Mouse (Mus musculus): ENCODE measurements around the gene Gm10188.

The Gm10188 gene

DNA sequence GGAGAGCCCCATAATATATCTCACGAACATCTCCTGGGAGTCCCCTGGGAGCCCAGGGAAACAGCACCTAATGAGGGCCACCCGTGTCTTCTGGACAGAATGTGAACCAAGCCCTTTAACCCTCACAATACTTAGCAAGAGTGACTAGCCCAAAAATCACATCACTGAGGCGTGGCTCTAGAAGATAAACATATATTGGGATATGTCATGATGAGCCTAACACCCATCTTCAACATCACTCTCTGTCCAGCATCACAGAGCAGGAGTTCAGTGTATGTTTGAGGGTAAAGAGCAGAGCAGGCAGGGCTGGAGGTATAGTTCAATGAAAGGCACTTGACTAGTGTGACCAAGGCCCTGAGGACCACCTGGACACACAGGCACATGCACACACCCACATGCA lies at the start of gene Gm10188:
TSS of gene Gm10188 (minus strand) at position 101 of the 400 bp plus-strand sequence.
- DNase-seq (ENCODE audit: low spot score) = no peak

DNA sequence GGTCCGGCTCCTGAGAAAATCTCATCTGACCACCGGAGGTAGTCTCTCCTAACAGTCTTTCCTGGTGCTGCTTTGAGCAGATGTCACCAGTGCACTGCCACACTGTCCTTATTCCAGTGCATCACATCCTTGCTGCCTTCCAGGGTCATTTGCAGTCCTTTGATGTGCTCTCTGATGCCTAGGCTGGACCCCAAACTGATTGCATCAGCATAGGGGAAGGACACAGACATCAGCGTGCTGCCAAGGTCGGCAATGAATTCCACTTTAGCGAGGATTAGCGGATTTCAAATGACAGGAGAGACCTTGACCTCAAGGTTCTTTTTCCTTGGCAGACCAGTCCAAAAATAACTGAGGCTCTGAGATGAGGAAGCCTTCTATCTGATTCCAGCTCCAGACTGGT lies 47.6 kb upstream of the Gm10188 start:
- no peak for DNase-seq (ENCODE audit: low spot score)

DNA sequence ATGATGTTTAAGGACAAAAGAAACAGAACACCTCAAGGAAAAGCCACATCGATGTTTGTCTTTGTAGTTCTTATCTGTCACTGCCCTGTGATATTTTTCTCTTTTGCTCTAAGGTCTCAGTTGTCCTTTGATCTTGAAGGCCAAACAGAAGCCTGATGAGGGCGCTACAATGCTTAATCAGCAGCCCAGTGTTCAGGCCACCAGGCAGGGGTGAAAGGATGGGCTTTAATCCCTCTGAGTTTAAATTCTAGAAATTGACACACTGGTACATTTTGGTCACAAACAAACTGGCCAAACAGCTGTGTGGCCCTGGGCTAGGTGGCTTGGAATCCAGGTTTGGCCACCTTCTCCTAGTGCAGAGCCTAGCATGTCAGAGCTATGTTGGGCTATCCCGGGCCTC lies 47.1 kb upstream of the Gm10188 start:
- DNase-seq (ENCODE audit: low spot score) = no peak

DNA sequence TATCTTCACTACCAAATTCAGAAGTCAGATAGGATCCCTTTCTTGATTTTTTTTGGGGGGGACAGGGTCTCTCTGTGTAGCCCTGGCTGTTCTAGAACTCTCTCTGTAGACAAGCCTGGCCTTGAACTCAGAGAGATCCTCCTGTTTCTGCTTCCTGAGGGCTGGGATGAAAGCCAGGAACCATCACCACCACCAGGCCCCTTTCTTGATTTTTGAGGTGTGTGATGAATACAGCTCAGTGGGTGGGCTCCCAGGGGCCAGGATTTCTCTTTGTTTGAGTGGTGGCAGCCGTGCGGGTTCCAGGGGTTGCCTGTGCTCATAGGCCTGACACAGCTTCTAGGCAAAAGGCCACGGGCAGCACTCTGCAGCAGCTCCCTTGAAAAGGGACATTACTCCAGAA lies 41.7 kb upstream of the Gm10188 start:
- DNase-seq (ENCODE audit: low spot score) = no peak

DNA sequence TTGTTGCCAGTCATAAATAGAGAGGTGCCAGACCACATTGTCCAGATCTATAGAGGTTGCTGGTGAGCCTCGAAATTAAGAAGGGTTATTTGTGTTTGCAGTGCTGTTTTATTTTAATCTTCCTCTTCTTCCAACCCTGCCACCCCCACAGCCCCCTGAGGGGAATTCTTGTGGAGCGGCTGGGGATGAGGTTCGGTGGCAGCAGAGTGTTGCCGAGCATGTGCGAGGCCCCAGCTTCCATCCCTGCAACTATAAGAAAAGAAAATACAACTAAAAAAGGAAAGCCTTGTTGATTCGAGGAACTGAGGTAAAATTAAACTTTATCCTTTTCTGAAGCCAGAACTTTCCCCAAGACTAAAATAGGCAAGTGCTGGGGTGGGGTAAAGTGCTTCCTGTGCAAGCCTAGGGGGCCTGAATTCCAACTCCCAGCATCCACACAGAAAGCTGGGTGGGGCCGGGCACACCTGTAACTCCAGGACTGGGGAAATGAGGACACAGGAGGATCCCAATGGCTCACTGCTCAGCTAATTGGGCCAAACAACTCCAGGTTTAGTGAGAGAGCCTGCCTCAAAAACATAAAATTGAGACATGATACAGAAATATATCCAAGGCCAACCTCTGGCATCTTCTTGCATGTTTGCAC lies 39.0 kb upstream of the Gm10188 start:
- DNase-seq (ENCODE audit: low spot score) = no peak

DNA sequence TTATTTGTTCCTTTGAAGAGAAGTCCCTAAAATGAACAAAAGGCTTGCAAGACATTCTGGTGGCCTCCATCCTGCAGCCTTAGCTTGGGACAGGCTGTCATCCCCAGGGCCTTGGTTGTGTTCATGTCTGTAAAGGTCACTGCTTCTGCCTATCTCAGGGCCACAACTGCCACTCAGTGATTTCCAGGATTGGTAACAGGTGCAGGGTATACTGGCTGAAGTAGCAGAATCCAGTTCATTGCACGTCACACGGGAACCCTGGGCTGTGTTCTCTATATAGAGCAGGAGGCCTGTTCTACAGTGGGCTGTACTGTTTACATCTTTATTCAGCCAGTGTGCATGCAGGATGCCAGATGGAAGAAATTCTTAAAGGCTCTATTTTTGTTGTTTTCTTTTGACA lies 38.4 kb upstream of the Gm10188 start:
- no peak for DNase-seq (ENCODE audit: low spot score)

DNA sequence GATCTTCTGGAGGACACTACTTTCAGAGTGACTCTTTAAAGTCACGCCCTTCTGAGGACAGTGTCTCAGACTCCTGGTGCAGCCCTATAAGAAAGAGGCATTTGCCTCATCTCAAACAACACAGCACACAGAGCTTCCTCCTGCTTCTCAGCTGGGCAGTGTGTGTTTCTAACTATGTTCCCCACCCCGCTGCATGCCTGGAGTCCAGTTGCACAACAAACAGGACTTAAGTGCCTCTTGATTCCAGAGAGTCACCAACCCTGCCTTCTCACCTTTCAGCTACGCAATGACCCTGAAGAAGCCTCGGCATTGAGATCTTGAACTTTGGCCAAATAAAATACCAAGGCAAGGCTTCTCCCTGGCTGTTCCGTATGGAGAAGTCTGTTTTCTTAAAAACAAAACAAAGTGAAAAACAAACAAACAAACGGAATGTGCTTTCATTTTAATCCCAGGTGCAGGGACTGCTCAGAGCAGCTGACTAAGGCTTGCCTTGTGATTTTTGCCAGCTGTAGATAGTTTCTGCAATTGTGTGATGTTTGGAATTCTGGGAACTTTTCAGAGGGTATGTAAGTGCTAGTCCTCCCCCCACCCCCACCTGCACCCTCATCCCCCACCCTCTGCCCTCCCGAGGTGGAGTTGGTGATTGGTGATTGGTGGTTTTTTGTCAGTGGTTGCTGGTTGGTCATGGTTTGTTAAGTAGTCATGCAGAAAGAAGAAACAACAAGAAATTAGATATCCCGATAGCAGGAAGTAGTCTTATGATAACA lies 37.4 kb upstream of the Gm10188 start:
- DNase-seq (ENCODE audit: low spot score) = no peak

DNA sequence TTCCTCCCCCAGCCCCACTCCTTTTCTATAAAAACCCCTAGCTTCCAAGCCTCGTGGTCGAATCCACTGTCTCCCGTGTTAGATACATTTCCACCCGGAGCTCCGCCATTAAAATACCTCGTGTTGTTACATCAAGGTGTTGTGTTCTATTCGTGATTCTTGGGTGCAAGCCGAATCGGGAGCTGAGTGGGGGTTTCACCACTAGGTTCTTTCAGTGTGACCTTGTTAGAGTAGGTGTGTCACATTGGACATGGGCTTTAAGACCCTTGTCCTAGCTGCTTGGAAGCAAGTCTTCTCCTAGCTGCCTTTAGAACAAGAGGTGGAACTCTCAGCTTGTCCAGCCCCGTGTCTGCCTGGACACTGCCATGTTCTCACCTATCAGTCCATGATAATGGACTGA lies 36.4 kb upstream of the Gm10188 start:
- no peak for DNase-seq (ENCODE audit: low spot score)

DNA sequence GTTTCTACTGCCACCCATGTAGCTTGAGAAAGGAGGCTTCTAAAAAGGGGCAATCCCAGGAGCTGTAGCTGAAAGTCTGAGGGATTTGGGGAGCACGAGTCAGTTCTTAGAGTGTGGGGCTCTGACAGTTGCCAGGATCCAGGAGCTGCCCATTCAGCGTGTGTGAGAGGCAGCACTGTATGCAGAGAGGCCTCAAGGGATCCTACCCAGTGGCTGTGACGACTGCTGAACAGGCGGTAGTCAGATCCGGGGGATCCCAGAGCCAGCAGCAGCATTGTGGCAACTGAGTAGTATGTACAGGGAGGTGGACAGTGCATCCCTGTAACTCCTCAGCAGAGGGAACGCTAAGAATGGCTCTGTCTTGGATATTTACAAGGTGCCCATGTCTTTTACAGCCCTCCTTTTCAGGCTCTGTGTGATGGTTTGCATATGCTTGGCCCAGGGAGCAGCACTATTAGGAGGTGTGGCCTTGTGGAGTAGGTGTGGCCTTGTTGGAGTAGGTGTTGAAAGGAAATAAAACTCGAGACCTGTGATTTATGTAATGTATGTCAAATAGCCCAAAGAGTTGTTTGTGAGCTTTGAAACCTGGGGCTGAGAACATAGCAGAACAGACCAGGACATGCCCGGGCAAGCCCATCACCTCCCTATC lies 35.8 kb upstream of the Gm10188 start:
- DNase-seq (ENCODE audit: low spot score) = no peak

DNA sequence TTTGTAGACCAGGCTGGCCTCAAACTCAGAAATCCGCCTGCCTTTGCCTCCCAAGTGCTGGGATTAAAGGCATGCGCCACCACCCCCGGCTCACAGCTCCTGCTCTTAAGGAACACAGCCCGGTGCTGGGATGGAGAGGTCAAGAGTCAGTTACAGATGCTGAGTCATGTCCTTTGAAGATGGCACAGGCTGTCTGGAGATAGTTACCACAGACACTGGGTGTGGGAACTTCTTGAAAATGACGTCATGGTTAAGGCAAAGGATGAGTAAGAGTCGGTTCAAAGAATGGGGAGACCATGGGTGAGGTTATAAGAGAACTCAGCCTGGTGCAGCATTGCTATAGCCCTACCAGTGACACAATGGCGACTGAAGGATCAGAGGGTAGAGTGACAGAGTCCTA lies 35.0 kb upstream of the Gm10188 start:
- DNase-seq (ENCODE audit: low spot score) = no peak

DNA sequence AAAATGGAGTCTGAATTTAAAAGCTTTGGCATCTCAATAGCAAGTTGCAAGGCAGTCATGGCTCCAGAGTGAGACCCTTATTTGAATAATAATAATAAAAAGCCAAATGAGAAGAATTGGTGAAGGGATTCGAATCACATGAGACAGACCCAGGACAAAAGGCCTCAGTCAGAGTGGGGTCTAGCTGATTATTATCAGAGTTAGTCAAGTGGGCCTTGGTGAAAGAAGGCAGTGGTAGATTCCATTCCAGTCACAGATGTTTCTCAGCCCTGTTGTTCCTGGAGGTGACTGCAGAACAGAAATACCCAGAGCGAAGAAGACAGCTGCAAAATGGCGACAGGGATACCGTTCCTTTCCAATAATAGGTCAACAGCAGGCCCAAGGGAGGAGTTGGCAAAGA lies 34.1 kb upstream of the Gm10188 start:
- DNase-seq (ENCODE audit: low spot score) = no peak

DNA sequence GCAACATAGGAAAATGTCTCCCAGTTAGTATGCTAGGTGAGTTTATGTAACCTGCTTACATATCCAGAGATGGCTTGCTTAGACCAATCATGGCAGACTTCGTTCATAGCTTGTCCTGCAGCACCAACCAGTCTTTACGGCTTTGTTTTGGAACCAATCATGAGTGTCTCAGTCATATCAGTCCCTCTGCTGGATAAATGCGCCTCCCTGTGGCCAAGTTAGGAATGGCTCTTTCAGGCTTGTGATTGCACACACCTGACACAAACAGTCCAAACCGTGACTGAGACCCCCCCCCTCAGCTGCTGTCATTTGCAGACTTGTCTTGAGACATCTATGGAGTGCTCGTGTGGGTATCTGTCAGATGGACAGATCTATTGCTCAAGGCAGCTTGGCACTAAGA lies 31.5 kb upstream of the Gm10188 start:
- no peak for DNase-seq (ENCODE audit: low spot score)

DNA sequence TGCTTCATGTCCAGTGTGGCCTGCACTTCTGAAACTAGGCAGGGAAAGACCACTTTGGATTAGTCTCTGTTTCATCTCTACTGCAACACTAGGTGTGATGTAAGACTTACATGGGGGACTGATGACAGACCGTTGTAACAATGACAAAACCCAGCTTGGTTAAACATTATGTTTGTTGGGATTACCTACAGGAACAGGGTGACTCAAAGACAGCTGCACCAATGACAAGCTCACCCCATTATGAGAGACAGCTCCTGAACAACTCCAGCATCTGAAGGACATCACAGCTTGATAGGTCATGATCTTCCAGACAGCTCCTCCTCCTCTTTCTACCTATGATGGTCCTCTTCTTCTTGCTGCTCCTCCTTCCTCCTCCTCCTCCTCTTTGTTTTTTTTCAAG lies 30.8 kb upstream of the Gm10188 start:
- DNase-seq (ENCODE audit: low spot score) = no peak

DNA sequence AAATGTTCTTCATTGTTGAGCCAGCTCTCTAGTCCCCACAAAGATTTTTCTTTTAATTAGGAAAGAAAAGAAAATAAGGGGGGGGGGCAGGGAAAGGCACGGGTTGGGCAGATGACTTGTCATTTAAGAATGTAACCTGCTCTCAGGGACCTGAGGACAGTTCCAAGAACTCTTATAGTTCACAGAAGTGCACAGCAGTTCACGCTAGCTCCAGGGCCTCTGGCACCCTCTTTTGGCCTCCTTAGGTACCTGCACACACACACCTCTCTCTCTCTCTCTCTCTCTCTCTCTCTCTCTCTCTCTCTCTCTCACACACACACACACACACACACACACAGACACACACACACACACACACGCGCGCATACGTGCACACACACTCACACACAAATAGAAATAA lies 24.9 kb upstream of the Gm10188 start:
- DNase-seq (ENCODE audit: low spot score) = no peak

DNA sequence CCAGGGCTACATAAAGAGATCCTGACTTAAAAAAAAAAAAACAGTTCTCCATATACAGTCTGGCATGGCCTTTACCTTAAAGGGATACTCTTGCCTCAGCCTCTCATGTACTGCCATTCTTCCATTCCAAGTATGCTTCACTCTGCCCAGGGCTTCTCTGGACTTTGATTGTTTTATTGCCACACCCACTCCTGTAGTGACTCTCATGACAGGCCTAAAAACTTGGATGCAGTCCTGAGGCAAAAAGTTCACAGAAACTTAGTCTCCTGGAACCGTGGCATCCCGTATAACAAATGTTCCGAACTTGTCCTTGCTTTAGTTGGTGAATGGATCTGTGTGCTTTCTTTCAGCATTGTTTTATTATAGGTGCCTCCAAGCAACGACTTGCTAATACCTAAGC lies 17.1 kb upstream of the Gm10188 start:
- DNase-seq (ENCODE audit: low spot score) = no peak

DNA sequence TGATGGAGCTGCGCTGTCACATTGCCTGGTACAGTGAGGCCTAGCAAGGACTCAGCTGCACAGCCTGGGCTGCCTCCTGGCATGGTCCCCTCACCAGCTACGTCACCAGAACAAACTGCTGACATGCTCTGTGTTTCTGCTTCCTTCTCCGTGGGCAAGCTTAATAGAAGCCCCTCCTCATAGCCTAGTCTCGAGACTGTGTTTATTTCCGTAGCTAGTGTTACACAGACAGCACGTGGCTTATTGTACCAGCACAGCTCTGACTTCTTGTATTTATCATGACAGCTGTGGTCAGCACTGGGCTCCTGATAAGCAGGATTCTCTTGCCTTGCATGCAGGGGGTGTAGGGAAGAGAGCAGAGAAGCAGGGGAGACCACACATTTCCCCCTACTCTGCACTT lies 16.6 kb upstream of the Gm10188 start:
- peak; percentile 38 for DNase-seq (ENCODE audit: low spot score)

DNA sequence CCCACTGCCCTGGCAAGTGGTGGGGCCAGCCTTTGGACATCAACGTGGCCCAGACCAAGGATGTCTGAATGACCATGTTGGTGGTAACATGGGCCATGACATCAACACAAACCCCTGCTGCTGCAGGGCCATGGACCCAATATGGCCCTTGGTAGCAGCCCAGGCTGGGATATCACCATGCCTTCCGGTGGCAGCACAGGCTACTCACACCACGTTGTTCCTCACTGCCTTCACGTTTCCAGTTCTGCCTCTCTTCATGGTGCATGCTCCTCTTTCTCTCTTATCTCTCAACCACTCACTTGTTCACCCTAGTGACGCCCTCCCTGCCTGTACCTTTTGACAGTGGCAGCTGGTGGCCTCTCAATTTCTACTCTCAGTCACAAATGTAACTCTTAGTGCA lies 15.4 kb upstream of the Gm10188 start:
- DNase-seq (ENCODE audit: low spot score) = no peak

DNA sequence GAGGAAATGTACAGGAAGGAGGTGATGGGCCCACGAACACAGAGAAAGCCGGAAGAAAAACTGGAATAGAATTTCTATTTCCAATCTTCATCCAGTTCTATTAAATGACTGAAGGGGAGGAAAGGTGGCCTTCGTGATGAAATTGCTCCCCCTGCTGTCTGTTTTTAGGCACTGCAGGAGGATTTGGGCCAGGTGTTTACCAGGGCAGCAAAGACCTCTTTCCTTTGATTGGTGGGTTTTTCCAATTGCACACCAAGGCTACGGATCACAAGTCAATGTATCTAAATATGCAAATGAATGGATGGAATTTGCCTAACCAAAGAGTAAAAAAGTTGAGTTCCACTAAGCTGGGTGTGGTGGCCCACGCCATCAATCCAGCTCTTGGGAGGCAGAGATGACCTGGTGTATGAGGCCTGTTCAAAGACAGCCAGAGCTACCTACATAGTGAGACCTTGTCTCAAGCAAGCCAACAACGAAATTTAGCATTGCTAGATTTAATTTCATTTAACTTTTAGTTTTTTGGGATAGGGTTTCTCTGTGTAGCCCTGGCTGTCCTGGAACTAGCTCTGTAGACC lies 8.1 kb upstream of the Gm10188 start:
- DNase-seq (ENCODE audit: low spot score) = peak; percentile 70

DNA sequence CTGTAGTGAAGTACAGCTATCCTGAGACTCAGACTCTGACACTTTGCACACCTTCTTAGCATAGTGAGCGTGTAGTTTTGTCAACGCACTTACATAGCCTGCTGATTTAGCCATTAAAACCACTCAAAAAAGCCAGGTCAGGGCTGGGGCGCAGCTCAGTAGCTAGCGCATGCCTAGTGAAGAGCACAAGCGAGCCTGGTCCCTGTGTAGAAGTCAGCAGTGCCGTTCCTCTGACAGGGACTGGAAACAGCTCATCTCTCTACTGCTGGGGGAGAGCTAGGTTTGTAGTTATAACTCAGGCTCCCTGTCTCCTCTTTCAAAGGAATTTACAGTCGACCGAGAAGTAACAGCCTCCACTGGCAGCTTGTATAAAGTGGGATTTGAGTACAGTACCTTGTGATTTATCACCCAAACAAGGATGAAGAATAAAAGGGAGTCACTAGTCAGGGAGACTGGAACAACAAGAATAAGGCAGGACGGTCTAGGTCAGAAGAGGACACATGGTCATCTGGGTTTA lies 5.2 kb upstream of the Gm10188 start:
- no peak for DNase-seq (ENCODE audit: low spot score)

DNA sequence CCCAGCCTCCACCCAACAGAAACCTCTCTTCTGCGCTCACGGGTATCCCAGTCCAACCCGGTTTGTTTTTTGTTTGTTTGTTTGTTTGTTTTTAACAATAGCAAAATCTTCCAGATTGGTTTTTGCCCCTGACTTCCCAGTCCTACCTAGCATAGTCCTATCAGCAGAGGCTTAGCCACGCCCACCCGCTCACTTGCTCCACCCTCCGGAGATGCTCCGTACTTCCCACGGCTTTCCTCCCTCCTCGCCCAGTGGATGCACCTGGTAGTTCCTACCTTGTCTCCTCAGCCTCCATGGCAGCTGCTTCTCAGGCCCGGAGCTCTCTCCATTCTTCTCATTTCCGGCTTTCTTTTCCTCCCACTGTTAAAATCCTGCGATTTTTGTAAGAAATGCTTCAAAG lies 4.0 kb upstream of the Gm10188 start:
- no peak for DNase-seq (ENCODE audit: low spot score)

DNA sequence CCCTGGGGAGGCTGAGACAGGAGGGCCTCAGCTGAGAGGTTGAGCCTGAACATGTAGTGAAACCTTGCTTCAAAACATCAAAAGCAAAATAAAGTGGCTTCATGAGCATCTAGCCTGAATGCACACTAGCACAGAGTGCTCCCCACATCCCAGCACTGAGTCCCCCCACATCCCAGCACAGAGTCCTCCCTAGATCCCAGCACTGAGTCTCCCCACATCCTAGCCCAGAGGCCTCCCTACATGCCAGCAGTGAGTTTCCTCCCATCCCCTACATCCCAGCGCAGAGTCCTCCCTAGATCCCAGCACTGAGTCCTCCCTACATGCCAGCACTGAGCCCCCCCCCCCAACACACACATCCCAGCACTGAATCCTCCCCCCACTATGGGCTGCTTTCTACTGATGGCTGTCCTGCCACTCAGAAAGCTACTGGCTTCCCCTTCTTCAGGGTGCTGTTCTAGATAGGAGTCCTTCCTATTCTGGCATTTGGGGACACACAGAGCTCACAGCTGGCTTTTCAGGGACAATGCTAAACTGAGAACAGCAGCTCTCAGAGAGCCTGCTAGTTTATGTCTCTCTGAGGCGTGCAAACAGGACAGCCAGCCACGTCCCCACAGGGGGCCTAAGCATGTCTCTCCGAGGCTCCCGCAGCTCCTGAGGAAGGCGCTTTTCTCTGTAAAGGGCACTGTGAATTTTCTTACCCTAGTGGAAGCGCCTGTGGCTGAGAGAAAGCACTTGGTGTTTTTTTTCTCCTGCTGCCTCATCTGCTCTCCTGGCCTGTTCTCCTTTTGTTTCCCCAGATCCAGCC lies 2.1 kb upstream of the Gm10188 start:
- no peak for DNase-seq (ENCODE audit: low spot score)

All from layer of hippocampus, adult 11-12 months (tissue).